Mouse (Mus musculus) T-helper 2 cell (primary cell): ENCODE measurements around the gene Fxyd3.

ENCODE experiments used
- in situ Hi-C: fragments of 300-600 bp; cut with MboI, MseI; formaldehyde crosslinking; loops from one replicate; pipeline ENCODE4 v1.15.1; 2025; ENCODE audit warnings: high pct_unique_total_duplicates

The Fxyd3 gene

DNA sequence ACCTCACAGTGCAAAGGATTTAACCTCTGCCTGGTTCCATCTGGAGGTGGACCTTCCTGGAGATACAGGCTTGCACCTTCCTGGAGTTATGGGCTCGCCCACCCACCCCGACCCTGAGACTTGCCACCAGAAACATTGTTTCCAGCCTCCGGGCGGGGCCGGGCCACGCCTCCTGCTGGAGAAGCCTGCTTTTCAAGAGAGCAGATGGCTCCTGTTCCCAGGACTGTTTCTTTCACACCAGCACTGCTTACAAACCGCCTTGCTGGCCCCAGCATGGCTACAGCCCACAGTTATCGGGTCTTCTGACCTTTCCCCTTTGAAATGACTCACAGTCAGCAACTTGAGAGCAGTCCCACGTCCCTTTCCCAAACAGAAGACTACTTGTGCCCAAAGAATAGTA lies 4.2 kb downstream of the Fxyd3 start:
- in situ Hi-C loops, result no loop called here

GRCm38 (mm10) chr7:31070324-31070723 lies 6.2 kb downstream of the Fxyd3 start:
- in situ Hi-C loops, result no loop called here

GRCm38 (mm10) chr7:31069491-31069890 lies 7.0 kb downstream of the Fxyd3 start:
- in situ Hi-C loops, result no loop called here

DNA sequence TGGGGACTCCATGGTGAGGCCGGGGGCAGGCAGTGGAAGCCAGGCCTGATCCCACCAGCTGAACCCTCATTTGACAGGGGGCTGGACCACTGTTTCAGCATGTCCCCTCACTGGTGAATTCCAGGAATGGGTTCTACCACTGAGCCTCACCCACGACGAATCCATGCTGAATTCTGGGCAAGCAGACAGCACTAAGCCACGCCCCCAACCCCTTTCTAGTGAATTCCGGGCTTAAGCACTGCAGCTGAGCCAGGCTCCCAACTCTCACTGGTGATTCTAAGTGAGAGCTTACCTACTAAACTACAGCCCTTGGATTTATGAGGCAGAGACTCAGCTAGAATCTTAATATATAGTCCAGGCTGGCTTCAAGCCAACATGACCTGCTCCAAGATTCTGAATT lies 8.7 kb downstream of the Fxyd3 start:
- in situ Hi-C loops, result no loop called here

GRCm38 (mm10) chr7:31063074-31063560 lies 13.4 kb downstream of the Fxyd3 start:
- in situ Hi-C loops, result no loop called here

DNA sequence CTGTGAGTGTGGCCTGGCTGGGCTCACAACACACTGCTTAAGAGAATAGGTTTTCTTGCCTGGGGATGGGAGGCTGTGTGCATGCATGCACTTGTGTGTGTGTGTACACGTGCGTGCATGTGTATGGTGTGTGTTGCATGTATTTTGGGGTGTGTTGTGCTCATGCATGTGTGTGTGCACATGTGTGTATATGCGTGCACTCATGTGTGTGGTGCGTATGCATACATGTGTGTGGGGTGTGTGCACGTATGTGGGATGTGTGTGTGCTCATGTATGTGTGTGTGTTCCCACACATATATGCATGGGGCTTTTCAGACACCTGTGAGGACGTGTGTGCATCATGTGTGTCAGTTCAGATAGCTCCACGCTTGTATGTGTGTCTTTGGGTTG lies 15.9 kb downstream of the Fxyd3 start:
- in situ Hi-C loops, result no loop called here

DNA sequence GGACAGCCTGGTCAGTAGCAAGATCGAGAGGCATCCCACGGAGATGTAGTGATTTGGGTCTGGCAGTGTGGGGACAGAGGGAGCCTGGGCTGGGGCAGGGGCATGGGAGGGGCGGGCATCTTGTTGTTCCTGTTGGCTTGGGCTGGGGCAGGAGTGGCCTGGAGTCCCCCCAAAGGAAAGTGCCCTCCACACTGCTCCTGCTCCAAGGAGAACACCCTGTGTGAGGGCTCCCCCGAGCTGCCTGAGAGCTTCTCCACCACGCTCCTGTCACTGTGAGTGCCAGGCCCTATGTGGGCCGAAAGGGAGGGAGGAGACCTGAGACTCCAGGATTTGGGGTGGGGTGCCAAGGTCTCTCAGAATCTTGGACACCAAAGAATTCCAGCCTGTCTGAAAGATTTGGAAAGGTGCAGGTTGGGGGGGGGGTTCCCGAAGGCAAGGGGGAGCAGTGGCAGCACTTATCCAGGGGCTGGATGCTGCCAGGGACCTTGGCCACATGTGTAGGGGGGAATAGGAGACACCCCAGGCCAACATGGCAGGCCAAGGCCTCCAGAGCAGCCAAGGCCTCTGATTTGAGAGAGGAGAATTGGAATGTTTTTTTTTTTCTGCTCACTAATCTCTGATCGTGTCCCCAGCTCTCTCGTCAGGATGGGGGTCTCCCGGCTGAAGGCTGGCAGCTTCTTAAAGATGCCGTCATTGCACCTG lies 16.4 kb downstream of the Fxyd3 start:
- in situ Hi-C loops, result no loop called here

DNA sequence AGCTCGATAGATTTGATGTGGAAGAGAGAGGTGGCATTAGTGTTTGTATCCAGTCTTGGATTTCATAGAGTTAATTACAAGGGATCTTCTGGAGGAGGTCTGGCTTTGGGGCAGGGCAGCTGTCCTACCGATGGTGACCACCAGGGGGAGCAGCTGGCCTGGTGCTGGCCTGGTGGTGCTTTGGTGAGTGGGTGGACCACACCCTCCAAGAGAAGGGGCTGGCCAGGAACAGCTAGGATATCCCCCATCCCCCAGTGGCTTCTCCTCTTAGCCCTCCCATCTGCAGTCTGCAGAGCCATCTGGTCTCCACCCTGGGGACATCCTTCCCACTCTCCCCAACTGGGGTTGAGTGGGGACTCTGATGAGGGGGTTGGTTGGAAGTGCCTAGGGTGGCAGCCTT lies 17.4 kb downstream of the Fxyd3 start, which contains the start of gene Lgi4:
Lgi4 (plus strand) TSS at position 235 of the 400 bp plus-strand sequence.
- in situ Hi-C loops, result no loop called here

GRCm38 (mm10) chr7:31058211-31058610 lies 18.3 kb downstream of the Fxyd3 start:
- in situ Hi-C loops, result no loop called here

- in situ Hi-C loops, result no loop called here
Measured at GRCm38 (mm10) chr7:31057730-31058129, 18.8 kb downstream of the Fxyd3 start.

- in situ Hi-C loops, result no loop called here
Measured at GRCm38 (mm10) chr7:31057071-31057470, 19.4 kb downstream of the Fxyd3 start, which contains the start of gene Fxyd1. TSS of gene Fxyd1 (minus strand) at chr7:31057199.

GRCm38 (mm10) chr7:31056448-31056847 lies 20.1 kb downstream of the Fxyd3 start:
- in situ Hi-C loops, result no loop called here

- in situ Hi-C loops, result no loop called here
Measured at GRCm38 (mm10) chr7:31055883-31056282, 20.6 kb downstream of the Fxyd3 start.

GRCm38 (mm10) chr7:31055354-31055824 lies 21.1 kb downstream of the Fxyd3 start:
- in situ Hi-C loops, result no loop called here

GRCm38 (mm10) chr7:31054661-31055320 lies 21.7 kb downstream of the Fxyd3 start:
- in situ Hi-C loops, result no loop called here

GRCm38 (mm10) chr7:31053882-31054447 lies 22.5 kb downstream of the Fxyd3 start:
- in situ Hi-C loops, result no loop called here

- in situ Hi-C loops, result no loop called here
Measured at GRCm38 (mm10) chr7:31052636-31053434, 23.7 kb downstream of the Fxyd3 start.

DNA sequence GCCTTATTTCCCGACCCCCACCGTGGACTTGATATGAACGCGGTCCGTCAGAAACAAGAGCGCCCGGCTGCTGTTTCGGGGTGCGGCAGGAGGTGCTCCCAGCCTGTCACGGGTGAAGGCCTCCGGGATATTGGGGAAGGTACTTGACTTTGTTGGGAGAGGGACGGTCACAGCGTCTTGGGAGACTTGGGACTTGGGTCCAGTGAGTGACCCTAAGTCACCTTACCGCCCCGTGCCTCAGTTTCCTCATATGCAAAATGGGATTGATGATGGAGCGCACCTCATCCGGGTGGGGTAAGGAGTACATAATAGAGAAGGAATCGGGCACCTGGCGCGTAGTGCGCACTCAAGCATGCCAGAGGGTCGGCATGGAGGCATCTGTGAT lies 24.3 kb downstream of the Fxyd3 start:
- in situ Hi-C loops, result no loop called here

- in situ Hi-C loops, result no loop called here
Measured at GRCm38 (mm10) chr7:31051321-31052021, 25.0 kb downstream of the Fxyd3 start, which contains the start of gene Fxyd7. TSS of gene Fxyd7 (minus strand) at chr7:31051467.

DNA sequence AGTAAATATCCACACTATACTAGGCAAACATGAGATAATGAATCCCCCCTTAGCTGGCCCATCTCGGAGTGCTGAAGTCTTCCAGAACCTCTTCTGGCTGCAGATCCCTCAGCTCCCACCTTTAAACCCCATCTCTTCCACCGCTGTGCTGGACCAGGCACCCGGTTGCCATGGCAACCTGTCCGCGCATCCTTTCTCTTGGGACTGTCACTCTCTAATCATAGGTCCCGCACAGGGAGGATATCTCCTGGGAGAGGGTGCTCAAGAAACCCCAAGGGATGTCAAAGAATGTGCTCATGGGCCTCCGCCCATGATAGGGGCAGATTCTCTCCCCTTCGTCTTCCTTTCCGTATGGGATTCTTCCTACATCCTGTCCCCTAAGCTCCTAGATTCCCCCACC lies 25.6 kb downstream of the Fxyd3 start:
- in situ Hi-C loops, result no loop called here

- in situ Hi-C loops, result no loop called here
Measured at GRCm38 (mm10) chr7:31050487-31050886, 26.0 kb downstream of the Fxyd3 start.
